Mouse (Mus musculus): ENCODE data around the gene Cpne1. TPM values are rescaled to one million over a fixed set of nuclear protein-coding genes. Genes with fewer than 3 reads are reported as not detected.

Cpne1 gene
- total RNA-seq, 2 experiments from 2014 or later = 21.0 to 24.1 TPM

DNA sequence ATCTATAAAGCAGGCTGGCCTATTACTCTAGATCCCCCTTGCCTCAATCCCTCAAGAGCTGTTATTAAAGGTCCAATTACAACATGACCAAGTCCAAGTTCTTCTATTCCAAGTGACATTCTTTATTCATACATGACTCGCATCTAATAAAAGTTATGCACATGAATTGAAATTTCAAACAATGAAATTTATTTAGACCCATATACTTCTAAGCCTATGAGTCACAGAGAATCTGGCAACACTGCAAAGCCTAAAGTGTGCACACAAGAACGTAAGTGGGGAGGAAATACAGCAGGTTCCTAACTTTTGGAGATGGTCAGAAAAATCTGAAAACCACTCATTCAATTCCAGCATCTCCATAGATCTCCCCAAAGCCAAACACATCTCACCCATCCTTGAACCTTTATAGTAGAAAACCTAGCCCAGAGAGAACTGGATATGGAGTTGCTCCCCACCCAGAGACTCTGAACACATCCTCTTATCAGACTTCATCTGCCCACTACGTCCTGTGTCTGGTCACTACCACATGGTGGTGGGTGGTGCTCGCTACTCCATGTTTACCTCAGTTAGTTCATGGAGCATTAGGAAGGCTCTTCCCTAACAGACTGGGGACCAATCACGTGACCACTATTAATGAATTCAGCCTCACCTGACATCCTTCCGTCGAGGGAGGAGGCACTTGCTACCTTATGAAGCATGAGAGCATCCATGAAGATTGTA is 24.2 kb downstream of the Cpne1 start:
- intact Hi-C loops (cut with DNase I) = no loop called here
- no peak for DNase-seq (ENCODE audit: extremely low spot score in 1 of 2, low spot score in 2 of 2)

DNA sequence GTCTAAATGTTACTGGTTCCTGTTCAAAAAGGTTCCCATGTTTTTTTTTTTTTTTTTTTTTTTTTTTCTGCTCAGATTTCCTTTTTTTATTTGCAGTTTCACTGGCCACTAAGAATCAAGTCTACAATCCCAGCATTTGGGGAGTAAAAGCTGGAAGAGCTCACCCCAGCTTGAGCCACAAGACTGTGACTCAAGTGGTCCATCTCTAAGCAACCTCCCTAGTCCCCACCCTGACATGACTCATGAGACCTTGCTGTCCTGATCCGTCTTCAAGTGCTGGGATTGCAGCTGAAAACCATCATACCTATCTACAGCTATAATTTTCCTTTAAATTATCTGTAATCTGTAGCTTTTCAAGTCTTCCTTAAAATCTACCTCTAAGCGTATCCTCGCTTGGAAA is 27.2 kb downstream of the Cpne1 start:
- intact Hi-C loops (cut with DNase I) = no loop called here

DNA sequence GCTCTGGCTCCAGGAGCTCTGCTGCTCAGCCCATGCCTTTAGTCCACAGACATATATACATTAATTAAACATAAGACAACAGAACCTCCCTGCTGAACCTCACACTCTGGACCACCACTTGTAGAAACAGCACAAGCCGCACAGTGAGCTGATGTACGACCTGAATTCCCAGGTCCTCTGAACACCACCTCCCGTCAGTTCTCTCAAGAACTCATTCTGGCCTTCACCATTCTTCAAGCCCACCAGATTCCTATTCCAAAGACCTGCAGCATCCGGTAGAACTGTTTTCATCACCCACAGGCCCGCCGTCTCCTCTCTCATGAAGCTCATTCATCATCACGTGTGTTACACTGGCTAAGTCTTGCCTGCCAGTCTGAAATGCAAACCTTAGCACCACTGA is 31.4 kb downstream of the Cpne1 start:
- intact Hi-C loops (cut with DNase I) = no loop called here
- DNase-seq (ENCODE audit: extremely low spot score in 1 of 2, low spot score in 2 of 2) = no peak

More for the DNA sequence above, 27.2 kb downstream of the Cpne1 start:
- DNase-seq (ENCODE audit: extremely low spot score in 1 of 2, low spot score in 2 of 2) = no peak

DNA sequence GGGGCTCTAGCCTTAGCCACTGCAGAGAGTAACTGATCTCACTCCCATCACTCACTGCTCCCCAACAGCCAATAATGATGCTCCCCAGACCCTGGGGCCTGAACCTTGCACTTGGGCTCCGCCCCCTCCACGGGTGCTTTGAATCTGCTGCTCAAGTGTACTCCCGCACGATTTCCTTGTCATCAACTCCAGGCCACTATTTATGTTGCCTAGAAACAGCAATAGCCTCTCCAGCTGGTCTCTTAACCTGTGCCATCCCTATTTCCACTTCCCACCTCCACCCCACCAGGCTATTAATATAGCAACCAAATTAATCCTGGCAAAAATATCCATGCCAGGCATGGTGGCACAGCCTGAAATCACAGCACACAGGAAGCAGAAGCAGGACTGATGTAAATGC is 32.1 kb downstream of the Cpne1 start:
- DNase-seq (ENCODE audit: extremely low spot score in 1 of 2, low spot score in 2 of 2) = peak in 1 of 2 experiments; percentile 18
- intact Hi-C loops (cut with DNase I) = no loop called here

DNA sequence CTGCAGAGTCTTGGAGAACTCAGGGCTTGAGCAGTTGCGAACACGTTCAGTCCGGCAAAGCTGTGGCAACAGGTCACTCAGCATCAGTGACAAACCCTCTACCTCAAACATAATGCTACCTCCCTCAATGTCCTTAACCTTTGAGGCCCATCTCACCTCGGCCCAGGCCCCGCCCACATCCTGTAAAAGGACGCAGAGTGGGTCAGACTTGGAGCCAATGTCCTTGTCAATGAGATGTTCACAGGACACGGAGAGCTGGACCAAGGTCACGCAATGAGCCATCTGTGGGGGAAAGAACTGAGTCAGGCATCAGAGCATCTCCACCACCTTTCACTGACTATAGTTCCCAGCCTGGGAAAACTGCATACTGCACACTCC is 32.6 kb downstream of the Cpne1 start:
- intact Hi-C loops (cut with DNase I) = no loop called here
- DNase-seq (ENCODE audit: extremely low spot score in 1 of 2, low spot score in 2 of 2) = peak in 1 of 2 experiments; percentile 15

DNA sequence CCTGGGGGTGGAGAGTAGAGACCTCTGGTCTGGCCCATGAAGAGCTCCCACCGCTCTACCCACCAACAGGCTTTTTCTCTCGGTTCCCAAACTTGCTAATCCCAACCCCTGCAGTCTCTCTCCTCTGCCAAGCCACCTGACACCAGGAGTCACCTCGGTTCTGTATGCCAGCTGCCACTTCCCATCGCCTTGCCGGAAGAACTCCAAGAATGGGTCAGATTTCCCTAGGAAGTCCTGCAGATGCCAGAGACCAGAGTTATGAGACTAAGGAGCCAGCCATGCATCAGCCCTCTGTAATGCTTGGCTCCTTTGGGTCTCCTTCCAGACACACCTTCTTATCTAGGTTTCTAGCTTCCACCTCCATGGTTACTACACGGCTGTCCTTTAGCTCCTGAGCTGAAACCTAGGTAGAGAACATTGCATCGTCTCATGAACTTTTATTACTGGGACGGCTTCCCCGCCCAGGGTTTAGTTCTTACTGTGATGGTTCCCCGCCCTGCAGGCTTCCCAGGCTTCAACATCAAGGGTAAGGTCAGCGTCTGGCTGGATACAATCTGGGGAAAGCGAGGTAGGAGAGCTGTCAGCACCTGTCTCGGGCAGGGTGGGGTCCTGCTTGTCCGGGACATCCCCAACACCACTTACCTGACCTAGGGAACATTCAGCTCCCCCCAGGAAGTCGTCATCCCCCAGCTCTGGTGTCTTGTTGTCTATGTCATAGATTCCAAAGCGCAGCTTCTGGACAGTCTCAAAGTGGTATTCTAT is 33.2 kb downstream of the Cpne1 start:
- DNase-seq (ENCODE audit: extremely low spot score in 1 of 2, low spot score in 2 of 2) = no peak
- intact Hi-C loops (cut with DNase I) = no loop called here

DNA sequence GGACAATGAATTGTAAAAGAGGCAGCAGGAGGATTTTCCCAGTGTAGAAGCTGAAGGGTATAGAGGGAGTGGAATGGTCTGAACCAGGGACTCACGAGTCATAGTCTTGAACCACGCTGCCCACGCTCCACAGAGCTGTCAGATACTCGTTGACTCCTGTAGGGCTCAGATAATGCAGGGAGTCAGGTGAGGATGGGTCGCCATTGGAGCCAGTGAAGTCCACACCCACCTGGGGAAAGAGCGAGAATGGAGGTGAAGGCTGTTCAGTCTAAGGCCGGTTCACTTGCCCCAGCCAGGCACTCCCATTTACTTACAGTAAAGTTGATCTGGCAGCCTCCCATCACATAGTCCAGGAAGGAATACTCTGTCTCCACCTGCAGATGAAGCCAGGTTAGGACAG is 34.3 kb downstream of the Cpne1 start:
- intact Hi-C loops (cut with DNase I) = no loop called here
- peak in 1 of 2 experiments; percentile 13 for DNase-seq (ENCODE audit: extremely low spot score in 1 of 2, low spot score in 2 of 2)

DNA sequence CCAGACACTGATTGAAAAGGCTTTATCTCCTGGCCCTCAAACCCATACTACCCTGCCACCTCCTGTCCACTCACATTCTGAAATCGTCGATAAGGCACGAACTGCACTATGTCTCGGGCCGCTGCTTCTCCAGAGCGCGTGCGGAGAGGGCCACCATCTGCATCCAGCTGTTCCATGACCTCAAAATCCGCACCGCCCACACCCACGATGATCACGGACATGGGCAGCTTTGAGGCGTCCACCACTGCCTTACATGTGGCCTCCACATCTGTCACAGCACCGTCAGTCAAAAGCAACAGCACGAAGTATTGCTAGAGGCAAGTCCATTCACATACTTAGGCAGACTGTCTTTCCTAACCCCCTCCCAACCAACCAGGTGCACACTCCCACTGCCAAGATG is 38.0 kb downstream of the Cpne1 start:
- intact Hi-C loops (cut with DNase I) = no loop called here
- DNase-seq (ENCODE audit: extremely low spot score in 1 of 2, low spot score in 2 of 2) = peak in 1 of 2 experiments; percentile 22

DNA sequence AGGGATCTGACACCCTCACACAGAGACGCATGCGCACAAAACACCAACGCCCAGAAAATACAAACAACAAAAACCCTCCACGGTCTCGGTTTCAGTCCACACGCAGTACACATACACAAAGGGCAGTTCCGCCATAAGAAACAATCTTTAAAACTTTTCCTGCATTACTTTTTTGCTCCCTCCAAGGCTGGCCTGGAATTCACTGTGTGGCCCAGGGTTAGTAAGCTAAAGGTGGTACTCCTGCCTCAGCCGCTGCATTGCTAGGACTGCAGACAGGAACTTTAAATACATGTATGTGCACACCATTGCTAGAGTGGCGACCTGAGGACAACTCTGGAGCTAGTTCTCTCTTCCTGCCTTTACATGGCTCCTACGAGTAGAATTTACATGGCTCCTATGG is 40.5 kb downstream of the Cpne1 start:
- intact Hi-C loops (cut with DNase I) = no loop called here
- DNase-seq (ENCODE audit: extremely low spot score in 1 of 2, low spot score in 2 of 2) = no peak

DNA sequence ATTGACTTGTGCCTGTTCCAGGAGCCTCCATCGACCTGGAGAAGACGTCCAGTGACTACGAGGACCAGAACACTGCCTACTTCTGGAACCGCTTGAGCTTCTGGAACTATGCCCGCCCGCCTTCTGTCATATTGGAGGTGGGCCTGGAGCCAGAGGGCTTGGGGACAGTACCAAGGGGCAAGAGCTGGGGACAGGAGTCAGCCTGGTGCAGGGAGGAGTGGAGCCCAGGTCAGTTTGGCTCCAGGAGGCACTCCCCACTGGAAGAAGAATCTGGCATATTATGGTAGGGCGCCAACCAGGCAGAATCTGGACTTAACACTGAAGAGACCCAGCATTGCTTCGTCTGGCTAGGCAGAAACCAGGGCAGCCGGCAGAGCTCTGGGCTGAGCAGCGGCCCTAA is 43.8 kb downstream of the Cpne1 start:
- intact Hi-C loops (cut with DNase I) = no loop called here
- peak in 1 of 2 experiments; percentile 47 for DNase-seq (ENCODE audit: extremely low spot score in 1 of 2, low spot score in 2 of 2)

DNA sequence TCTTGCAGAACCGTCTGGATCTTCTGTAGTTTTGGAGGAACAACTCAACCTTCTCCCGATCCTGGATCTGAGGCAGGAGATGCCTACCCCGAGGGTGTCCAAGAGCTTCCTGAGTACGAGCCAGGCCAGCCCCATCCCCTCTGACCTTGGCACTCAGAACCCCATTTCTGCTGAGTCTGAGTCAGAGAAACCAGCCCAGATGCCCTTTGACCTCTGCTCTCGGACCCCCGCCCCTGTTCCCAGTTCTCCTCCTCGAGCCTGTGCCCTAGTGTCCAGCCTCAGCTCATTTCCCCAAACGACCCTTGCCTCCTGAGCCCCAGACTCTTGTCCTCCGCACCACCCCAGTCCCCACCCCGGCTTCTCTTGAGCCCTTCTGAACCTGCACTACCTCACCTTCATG is 45.6 kb downstream of the Cpne1 start:
- intact Hi-C loops (cut with DNase I) = no loop called here
- DNase-seq (ENCODE audit: extremely low spot score in 1 of 2, low spot score in 2 of 2) = no peak

DNA sequence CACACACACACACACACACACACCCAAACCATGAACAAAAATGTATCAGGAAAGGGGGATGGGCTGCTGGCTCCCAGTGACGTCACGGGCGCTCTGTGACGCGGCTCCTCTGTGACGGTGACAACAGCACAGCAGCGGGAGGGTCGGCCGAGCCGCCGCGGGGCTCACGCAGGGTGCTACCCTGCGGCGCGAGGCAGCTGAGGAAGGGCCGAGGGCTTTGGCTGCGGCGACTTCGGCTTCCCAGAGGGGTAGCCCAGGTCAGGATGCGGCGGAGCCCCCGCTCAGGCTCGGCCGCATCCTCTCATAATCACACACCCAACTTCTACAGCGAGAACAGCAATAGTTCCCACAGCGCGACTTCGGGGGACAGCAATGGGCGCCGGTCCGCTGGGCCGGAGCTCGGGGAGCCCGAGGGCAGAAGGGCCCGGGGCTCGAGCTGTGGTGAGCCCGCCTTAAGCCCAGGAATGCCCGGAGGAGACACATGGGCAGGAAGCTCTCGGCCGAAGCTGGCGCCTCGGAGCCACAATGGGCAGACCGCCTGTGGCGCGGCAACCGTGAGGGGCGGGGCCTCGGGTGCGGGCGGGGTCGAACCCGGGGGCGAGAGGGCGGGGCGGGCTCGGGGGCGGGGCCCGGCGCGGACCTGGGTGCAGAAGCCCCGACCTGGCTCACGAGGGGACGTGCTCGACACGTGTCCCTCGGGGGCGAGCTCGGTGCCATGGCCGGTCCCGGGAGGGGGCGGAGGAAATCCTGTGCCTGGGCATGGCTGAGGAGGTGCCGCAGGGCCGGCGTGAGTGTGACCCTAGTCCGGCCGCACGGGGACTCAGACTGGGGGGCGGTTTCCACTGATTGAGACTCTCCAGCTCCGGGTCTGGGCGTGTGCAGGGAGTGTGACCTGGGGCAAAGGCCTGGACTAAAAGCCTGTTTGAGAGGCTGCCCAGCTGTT is 46.4 kb downstream of the Cpne1 start, which contains the start of gene Spag4:
Gene Spag4 (plus strand): TSS at position 77 of the 943 bp plus-strand sequence.
- intact Hi-C loops (cut with DNase I) = no loop called here
- peak; percentile 43 to 80 for DNase-seq (ENCODE audit: extremely low spot score in 1 of 2, low spot score in 2 of 2)

DNA sequence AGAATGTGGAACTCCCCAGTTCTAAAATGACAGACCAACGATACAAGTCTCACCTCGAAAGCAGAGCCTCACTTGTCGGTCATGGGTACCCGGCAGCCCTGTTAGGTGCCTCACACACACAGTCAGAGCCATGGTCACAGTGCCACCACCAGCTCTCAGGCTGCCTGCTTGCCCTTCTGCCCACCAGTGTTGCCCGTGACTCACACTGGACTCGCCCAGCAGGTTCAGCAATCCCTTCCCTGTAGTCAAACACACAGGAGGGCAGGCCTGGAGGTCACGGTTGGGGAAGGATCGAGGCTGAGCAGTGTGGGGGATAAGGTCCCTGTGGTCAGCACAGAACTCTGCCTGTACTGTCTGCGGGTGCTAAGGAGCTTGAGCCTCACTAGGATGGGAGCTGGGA is 58.9 kb downstream of the Cpne1 start, which contains the start of gene Fer1l4:
Gene Fer1l4 (minus strand): TSS at position 132 of the 400 bp plus-strand sequence.
- DNase-seq (ENCODE audit: extremely low spot score in 1 of 2, low spot score in 2 of 2) = no peak
- intact Hi-C loops (cut with DNase I) = no loop called here

DNA sequence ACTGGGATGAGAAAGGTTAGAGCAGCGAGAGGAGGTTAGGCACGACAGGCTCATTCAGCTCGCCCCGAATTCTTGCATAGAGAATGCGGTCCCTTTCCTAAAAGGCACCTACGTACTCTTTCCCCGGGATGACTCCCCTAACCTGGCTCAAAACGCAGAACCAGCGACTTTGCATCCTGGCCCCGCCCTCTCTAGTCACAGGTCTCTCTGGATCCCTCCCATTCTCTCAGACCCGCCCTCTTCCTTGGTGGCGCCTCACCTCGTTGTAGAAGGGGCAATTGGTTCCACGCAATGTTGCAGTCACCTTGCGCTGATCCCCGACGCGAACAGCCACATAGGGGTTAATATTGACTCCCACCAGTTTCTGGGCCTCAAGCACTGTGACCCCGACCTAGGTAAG is 63.8 kb downstream of the Cpne1 start:
- no peak for DNase-seq (ENCODE audit: extremely low spot score in 1 of 2, low spot score in 2 of 2)

DNA sequence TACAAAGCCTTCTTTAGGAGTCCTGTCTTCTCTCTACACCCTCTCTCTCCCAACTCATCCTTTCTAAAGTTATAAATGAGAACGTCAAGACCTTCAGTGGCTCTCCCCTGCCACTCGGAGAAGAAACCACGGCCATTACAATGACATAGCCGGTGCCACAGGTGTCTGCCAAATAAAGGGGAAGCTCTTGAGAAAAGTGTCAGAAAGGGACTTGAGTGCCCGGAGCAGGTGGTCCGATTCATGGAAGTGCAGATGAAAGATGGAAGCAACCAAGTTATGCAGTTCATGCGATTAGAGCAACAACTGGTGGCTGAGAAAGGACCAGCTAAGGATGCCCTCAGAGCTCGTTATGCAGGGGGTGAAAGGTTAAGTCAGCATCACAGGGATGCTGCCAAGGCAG is 68.9 kb downstream of the Cpne1 start:
- no peak for DNase-seq (ENCODE audit: extremely low spot score in 1 of 2, low spot score in 2 of 2)
- intact Hi-C loops (cut with DNase I) = no loop called here

More for the DNA sequence above, 63.8 kb downstream of the Cpne1 start:
- intact Hi-C loops (cut with DNase I) = no loop called here

DNA sequence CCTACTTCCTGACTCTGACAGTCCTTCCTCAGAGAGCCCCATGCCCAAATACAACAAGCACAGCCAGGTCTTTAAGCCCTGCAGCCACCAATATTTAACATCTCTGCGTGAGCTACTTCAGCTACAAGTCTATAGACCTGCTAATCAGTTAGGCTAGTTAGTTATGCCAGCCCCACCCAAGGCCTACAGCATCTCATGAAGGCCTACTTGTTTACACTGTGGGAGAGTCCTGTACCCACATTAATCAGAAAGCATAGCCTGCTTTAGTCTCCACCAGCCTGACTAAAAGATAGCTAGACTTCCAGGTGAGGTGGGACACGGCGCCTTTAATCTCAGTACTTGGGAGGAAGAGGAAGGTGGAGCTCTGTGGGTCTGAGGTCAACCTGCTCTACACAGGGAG is 72.4 kb downstream of the Cpne1 start:
- no peak for DNase-seq (ENCODE audit: extremely low spot score in 1 of 2, low spot score in 2 of 2)
- intact Hi-C loops (cut with DNase I) = no loop called here

DNA sequence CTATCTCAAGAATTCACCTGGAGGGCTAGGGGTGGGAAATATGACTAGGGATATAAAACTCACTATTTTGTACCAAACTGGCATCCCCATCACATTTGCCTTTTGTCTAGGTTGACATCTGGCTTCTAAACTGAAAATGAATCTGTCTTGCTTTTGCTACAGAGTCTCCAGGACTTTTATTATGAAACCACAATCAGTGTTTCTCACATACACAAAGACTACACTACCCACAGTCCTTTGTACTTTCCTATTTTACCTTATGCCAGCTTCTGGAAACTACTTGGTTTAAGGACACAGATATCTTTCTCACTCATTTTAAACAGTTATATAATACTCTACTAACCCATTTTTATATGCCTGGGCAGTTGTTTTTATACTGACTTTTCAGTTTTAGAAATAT is 86.3 kb downstream of the Cpne1 start:
- intact Hi-C loops (cut with DNase I) = no loop called here
- no peak for DNase-seq (ENCODE audit: extremely low spot score in 1 of 2, low spot score in 2 of 2)
